Mouse (Mus musculus): Measurements from ENCODE around the gene Uspl1. TPM values are rescaled to one million over a fixed set of nuclear protein-coding genes. Genes with fewer than 3 reads are reported as not detected.
"Not testable (repeated sequence)": the region's sequence is repeated elsewhere in the genome, so short reads cannot be mapped to it uniquely, and the experiment has no call there.

Uspl1 gene
- 31.1 and 31.3 TPM in 2 replicates for polyA plus RNA-seq (2015; fragmentation: Nextera tagmentation; extraction: Ambion mirVana)

DNA sequence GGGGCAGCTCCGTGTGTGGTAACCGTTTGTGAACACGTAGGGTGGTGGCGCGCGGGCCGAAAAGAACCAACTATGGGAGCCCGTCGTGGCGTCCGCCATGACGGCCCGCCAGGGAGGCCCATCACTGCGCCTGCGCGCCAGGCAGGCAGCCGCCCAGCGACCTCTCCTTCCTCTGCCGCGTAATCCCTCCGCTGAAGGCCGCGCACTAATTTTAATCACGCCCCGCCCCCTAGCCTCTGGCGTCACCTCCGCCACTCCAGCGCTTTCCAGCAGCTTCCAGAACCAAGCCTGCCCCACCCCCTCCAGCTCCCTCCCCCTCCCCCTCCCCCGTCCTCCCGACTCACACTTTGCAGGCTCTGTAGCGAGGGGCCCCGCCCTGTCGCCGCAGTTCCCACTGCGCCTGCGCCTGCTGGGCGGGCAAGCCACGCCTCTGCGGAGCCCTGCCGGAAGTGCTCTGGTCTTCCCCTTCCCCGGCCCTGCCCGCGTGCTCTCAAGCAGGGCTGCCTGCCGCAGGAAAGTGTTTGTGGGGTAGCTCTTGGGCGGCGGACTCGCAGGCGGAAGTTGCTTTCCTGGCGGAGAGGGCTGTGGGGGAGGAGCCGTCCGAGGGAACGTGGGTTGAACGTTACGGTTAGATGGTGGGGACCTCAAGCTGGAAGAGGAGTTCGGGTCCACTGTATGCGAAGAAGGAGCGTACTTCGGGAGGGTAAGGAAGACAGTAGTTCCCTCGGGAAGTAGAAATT, at the start of gene Uspl1, which contains the start of gene Hmgb1:
Gene Uspl1 (plus strand): TSS at position 247 of the 740 bp plus-strand sequence.
Gene Hmgb1 (minus strand): TSS at position 386 of the 740 bp plus-strand sequence.
- peaks cover 4% of the 10 kb centered on the region; the same call in 1 of the 2 replicates for H3K36me3 ChIP-seq (ENCODE audit: control insufficient read depth, insufficient read depth, low read length)
- H3K9ac ChIP-seq (ENCODE audit: low read depth, low read length): peak within 1 kb of the TSS; percentile 89
- H3K4me1 ChIP-seq (ENCODE audit: control insufficient read depth, insufficient read depth, low read length): peaks cover 9% of the 10 kb centered on the region
- WGBS: under 1% methylated on average over 58 of the region's 59 CpGs
- ATAC-seq: peak; percentile 99
- no peaks in the 10 kb centered on the region for H3K9me3 ChIP-seq (ENCODE audit: control insufficient read depth, low read length)
- H3K27me3 ChIP-seq (replicated peaks; ENCODE audit: control insufficient read depth, insufficient read depth, low read length): no peaks in the 10 kb centered on the region
- peak within 1 kb of the TSS; percentile 95 for H3K27ac ChIP-seq (ENCODE audit: low read length)
- peak within 1 kb of the TSS; percentile 80 for H3K4me2 ChIP-seq (ENCODE audit: low read depth, low read length)
- peak within 1 kb of the TSS; percentile 76 for H3K4me3 ChIP-seq (ENCODE audit: low read length)

DNA sequence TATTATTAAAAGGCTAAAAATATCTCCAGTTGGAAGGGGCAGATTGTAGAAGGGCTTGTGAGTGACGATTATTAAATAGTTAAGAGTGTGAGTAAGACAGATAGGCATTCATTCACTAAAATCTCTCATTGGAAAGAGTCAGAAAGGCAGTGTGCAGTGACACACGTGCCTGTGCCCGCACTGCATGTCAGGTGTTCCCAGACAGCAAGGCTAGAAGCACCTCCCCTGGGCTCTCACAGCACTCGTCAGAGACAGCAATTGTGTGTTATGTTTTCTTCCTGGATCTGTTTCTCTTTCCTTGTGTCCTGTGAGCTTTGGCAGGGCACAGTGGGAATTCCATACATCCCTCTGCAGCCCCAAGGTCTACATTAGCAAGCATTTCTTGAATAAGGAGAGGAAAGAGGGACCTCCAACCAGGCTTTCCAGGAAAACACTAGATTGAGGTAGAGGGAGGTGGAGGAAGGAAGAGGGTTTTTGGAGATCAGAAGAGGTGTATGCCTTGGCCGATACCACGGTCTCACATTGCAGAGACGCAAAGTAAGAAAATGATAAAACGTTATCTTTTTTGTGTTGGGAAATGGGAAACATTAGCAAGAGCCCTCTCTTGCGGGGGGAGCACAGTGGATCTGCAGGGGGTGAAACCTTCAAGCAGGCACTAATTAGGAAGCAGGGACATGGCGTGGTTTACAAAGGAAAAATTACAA, 49.2 kb upstream of the Uspl1 start:
- Histone ChIP-seq H3K27ac (ENCODE audit: low read length) (no peak overlapping the region), H3K36me3 (ENCODE audit: control insufficient read depth, insufficient read depth, low read length) (no peaks in the 10 kb centered on the region), H3K9ac (ENCODE audit: low read depth, low read length) (no peak overlapping the region), H3K4me3 (ENCODE audit: low read length) (no peak overlapping the region), H3K27me3 (replicated peaks; ENCODE audit: control insufficient read depth, insufficient read depth, low read length) (no peaks in the 10 kb centered on the region), H3K4me1 (ENCODE audit: control insufficient read depth, insufficient read depth, low read length) (no peaks in the 10 kb centered on the region), H3K4me2 (ENCODE audit: low read depth, low read length) (no peak overlapping the region), H3K9me3 (ENCODE audit: control insufficient read depth, low read length) (no peaks in the 10 kb centered on the region)
- 75% methylated on average over 10 of the region's 10 CpGs for WGBS
- no peak for ATAC-seq

DNA sequence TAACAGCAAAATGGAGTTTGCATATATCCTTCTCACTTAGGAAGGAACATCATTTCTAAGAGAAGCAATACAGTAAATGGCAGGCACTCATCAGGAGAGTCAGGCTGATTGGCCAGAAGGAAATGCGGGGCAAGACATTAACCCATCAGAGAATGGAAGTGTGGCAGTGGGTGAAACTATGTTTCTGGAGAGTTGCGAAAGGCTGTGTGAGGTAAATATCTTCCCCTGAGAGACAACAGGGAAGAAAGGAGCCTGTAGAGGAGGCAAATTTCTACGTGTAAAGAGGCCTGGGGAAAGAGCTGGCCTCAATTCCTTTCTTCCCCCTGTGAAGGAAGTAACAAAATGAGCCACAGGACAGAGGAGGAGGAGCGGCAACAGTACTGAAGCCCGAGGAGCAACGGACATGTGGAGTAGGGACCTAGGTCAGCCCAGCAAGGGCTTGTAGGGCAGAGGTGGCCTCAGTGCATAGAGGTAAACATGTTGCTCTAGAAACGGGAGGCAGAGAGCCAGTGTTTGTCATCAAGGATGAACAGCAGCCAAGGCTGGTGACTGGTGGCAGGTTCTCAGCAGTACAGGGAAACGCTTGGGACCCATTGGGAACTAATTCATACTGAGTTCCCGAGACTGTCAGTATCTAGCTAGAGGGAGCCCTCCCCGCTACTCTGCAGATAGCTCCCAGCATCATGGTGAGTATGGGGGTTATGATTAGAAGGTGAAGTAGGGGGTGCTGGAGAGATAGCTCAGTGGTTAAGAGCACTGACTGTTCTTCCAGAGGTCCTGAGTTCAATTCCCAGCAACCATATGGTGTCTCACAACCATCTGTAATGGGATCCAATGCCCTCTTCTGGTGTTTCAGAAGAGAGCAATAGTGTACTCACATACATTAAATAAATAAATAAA, 48.4 kb upstream of the Uspl1 start:
- no peak for ATAC-seq
- no peaks in the 10 kb centered on the region for H3K4me1 ChIP-seq (ENCODE audit: control insufficient read depth, insufficient read depth, low read length)

DNA sequence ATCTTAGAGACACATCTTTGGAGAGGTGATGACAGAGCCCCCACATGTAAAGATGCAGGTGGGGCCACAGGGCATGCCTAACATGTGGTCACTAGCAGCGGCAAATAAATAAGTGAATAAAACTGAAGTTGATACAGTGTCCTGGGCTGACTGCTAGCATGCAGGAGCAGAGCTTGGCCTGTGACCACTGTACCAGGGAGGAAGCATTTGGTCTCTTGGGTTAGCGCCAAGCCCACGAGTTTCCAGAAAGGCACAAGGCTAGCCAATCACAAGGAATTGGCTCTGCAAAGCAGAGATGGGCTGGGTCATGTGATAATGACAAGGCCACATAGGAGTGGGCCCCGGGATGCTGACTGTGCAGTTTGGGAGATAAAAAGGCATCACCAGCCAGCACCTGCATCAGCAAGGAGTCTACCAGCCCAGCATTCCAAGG, 47.2 kb upstream of the Uspl1 start:
- 69% methylated on average over 4 of the region's 4 CpGs for WGBS
- Histone ChIP-seq H3K9ac (ENCODE audit: low read depth, low read length) (no peak overlapping the region), H3K4me3 (ENCODE audit: low read length) (no peak overlapping the region), H3K27me3 (replicated peaks; ENCODE audit: control insufficient read depth, insufficient read depth, low read length) (no peaks in the 10 kb centered on the region), H3K9me3 (ENCODE audit: control insufficient read depth, low read length) (no peaks in the 10 kb centered on the region), H3K36me3 (ENCODE audit: control insufficient read depth, insufficient read depth, low read length) (no peaks in the 10 kb centered on the region), H3K4me2 (ENCODE audit: low read depth, low read length) (no peak overlapping the region), H3K27ac (ENCODE audit: low read length) (no peak overlapping the region), H3K4me1 (ENCODE audit: control insufficient read depth, insufficient read depth, low read length) (no peaks in the 10 kb centered on the region)
- ATAC-seq: peak; percentile 65

More for the DNA sequence above, 48.4 kb upstream of the Uspl1 start:
- H3K36me3 ChIP-seq (ENCODE audit: control insufficient read depth, insufficient read depth, low read length): no peaks in the 10 kb centered on the region
- WGBS: 81% methylated on average over 10 of the region's 10 CpGs
- no peaks in the 10 kb centered on the region for H3K9me3 ChIP-seq (ENCODE audit: control insufficient read depth, low read length)
- H3K9ac ChIP-seq (ENCODE audit: low read depth, low read length): no peak overlapping the region
- no peaks in the 10 kb centered on the region for H3K27me3 ChIP-seq (replicated peaks; ENCODE audit: control insufficient read depth, insufficient read depth, low read length)
- H3K27ac ChIP-seq (ENCODE audit: low read length): no peak overlapping the region
- H3K4me3 ChIP-seq (ENCODE audit: low read length): no peak overlapping the region
- no peak overlapping the region for H3K4me2 ChIP-seq (ENCODE audit: low read depth, low read length)

DNA sequence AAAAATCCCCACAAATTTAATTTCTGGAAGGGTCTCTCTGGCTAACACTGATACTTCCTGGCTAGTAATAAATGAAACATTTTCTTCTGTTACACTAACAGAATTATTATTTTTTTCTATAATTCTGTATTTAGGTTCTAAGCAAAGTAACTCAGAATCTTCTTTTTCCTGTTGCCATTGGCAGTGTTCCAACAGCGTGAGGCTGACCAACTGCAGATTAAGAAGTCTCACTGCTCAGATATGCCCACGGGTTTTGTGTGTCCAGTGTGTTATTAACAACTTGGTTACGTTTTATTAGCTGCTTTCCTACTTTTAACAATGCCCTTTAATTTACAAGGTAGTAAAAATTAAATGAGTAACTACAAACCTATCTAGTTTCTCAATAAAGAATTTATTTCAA, 46.7 kb upstream of the Uspl1 start:
- Histone ChIP-seq H3K27me3 (replicated peaks; ENCODE audit: control insufficient read depth, insufficient read depth, low read length) (no peaks in the 10 kb centered on the region), H3K36me3 (ENCODE audit: control insufficient read depth, insufficient read depth, low read length) (no peaks in the 10 kb centered on the region), H3K9ac (ENCODE audit: low read depth, low read length) (no peak overlapping the region), H3K4me3 (ENCODE audit: low read length) (no peak overlapping the region), H3K4me1 (ENCODE audit: control insufficient read depth, insufficient read depth, low read length) (no peaks in the 10 kb centered on the region), H3K9me3 (ENCODE audit: control insufficient read depth, low read length) (no peaks in the 10 kb centered on the region), H3K27ac (ENCODE audit: low read length) (no peak overlapping the region), H3K4me2 (ENCODE audit: low read depth, low read length) (no peak overlapping the region)
- 40% methylated on average over 3 of the region's 3 CpGs for WGBS
- no peak for ATAC-seq

DNA sequence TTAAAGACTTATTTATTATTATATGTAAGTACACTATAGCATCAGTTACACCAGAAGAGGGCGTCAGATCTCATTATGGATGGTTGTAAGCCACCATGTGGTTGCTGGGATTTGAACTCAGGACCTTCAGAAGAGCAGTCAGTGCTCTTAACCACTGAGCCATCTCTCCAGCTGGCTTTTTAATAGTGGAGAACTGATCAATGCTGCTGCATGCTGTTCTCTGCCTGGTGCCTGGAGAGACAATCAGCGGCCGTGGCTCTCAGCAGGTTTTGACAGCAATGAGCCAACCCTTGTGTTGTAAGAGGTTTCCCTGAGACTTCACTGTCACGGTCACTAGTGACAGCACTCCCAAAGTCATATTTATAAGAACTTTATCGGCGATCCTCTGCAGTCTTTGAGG, 46.1 kb upstream of the Uspl1 start:
- 89% methylated on average over 6 of the region's 6 CpGs for WGBS
- ATAC-seq; H3K27me3 ChIP-seq (replicated peaks; ENCODE audit: control insufficient read depth, insufficient read depth, low read length); H3K4me2 ChIP-seq (ENCODE audit: low read depth, low read length); H3K9me3 ChIP-seq (ENCODE audit: control insufficient read depth, low read length); H3K36me3 ChIP-seq (ENCODE audit: control insufficient read depth, insufficient read depth, low read length); H3K4me1 ChIP-seq (ENCODE audit: control insufficient read depth, insufficient read depth, low read length); H3K27ac ChIP-seq (ENCODE audit: low read length); H3K4me3 ChIP-seq (ENCODE audit: low read length); H3K9ac ChIP-seq (ENCODE audit: low read depth, low read length): not testable (repeated sequence)

DNA sequence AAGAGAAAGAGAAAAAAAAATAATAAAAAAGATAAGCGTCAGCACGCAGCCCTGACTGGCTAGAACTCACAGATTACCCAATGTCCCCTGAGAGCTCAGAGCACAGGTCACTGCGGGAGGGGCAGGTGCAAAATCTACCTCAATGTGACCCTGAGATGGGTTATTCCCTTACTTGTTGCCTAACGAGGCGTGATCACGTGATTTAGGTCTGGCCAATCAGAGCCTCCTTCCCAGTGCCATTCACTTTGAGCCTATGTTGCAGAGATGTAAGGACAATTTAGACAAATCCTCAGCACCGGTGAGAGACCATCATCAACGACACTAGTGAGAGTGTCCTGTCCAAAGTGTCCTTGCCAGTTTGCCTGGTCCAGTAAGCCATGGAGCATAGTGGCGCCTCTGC, 43.8 kb upstream of the Uspl1 start:
- Histone ChIP-seq H3K4me2 (ENCODE audit: low read depth, low read length) (no peak overlapping the region), H3K36me3 (ENCODE audit: control insufficient read depth, insufficient read depth, low read length) (no peaks in the 10 kb centered on the region), H3K27ac (ENCODE audit: low read length) (no peak overlapping the region), H3K4me1 (ENCODE audit: control insufficient read depth, insufficient read depth, low read length) (0 out of 2 replicates have a peak, but pooled peaks cover 3% of the 10 kb centered on the region), H3K9me3 (ENCODE audit: control insufficient read depth, low read length) (no peaks in the 10 kb centered on the region), H3K27me3 (replicated peaks; ENCODE audit: control insufficient read depth, insufficient read depth, low read length) (no peaks in the 10 kb centered on the region), H3K4me3 (ENCODE audit: low read length) (no peak overlapping the region), H3K9ac (ENCODE audit: low read depth, low read length) (no peak overlapping the region)
- WGBS: 64% methylated on average over 9 of the region's 9 CpGs
- ATAC-seq: no peak

DNA sequence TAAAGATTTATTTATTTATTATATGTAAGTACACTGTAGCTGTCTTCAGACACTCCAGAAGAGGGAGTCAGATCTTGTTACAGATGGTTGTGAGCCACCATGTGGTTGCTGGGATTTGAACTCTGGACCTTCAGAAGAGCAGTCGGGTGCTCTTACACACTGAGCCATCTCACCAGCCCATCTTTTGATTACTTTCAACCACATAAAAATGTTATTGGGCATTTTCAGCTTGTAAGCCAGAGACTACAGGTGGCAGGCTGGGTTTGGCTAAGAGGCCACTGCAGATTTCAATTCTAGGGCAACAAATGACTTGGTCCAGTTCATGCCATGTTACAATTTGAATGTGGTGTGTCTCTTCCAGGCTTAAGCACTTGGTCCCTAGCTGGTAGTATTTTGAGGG, 43.0 kb upstream of the Uspl1 start:
- not testable (repeated sequence) for H3K9me3 ChIP-seq (ENCODE audit: control insufficient read depth, low read length); H3K36me3 ChIP-seq (ENCODE audit: control insufficient read depth, insufficient read depth, low read length); H3K4me2 ChIP-seq (ENCODE audit: low read depth, low read length); H3K27me3 ChIP-seq (replicated peaks; ENCODE audit: control insufficient read depth, insufficient read depth, low read length); H3K27ac ChIP-seq (ENCODE audit: low read length); H3K9ac ChIP-seq (ENCODE audit: low read depth, low read length); H3K4me3 ChIP-seq (ENCODE audit: low read length); H3K4me1 ChIP-seq (ENCODE audit: control insufficient read depth, insufficient read depth, low read length); ATAC-seq
- WGBS: 96% methylated on average over 1 of the region's 1 CpGs

Data from intestine, embryonic 16.5 days (tissue).